Mouse (Mus musculus) heart, adult 2 months (tissue): ENCODE data around the gene Agpat3. TPM values are rescaled to one million over a fixed set of nuclear protein-coding genes. Genes with fewer than 3 reads are reported as not detected.

Source experiments
- DNase-seq, 2 experiments: peaks; one replicate each; pipeline ENCODE4 v3.0.0; 2021
- H3K27ac ChIP-seq: fragments of 200-600 bp; 2 replicates; pipeline ENCODE4 v1.8.1; 2022
- H3K27me3 ChIP-seq: fragments of 200-500 bp; 2 replicates; pipeline ENCODE4 v1.6.1; 2012; ENCODE audit warnings: mild to moderate bottlenecking, low read length, inconsistent platforms, mixed read lengths; ENCODE audit not compliant: control insufficient read depth, insufficient read depth
- H3K36me3 ChIP-seq: fragments of 200-500 bp; 2 replicates; pipeline ENCODE4 v1.6.1; 2012; ENCODE audit warnings: low read length, inconsistent platforms; ENCODE audit not compliant: control insufficient read depth, insufficient read depth
- H3K4me1 ChIP-seq: fragments of 200-500 bp; 2 replicates; pipeline ENCODE4 v1.6.1; 2011; ENCODE audit warnings: low read length; ENCODE audit not compliant: control insufficient read depth, insufficient read depth
- H3K4me3 ChIP-seq: fragments of 200-600 bp; 2 replicates; pipeline ENCODE4 v1.8.1; 2022
- H3K79me2 ChIP-seq: fragments of 200-500 bp; replicated peaks from 2 replicates; pipeline ENCODE4 v1.6.1; 2012; ENCODE audit warnings: mild to moderate bottlenecking, inconsistent platforms, low read length, moderate library complexity, mixed read lengths; ENCODE audit not compliant: control insufficient read depth, insufficient read depth
- H3K9ac ChIP-seq: fragments of 200-500 bp; 2 replicates; pipeline ENCODE4 v1.6.1; 2012; ENCODE audit warnings: low read depth, mild to moderate bottlenecking, control low read depth, inconsistent platforms, low read length, mixed read lengths
- CTCF ChIP-seq: fragments of 200-600 bp; IDR thresholded peaks from 2 replicates; pipeline ENCODE4 v1.8.1; 2022; ENCODE audit warnings: antibody characterized with exemption, mild to moderate bottlenecking, moderate library complexity
- EP300 ChIP-seq: fragments of 200-500 bp; IDR thresholded peaks from 2 replicates; pipeline ENCODE4 v1.6.1; 2011; ENCODE audit warnings: low read depth, low read length, control low read depth; ENCODE audit not compliant: insufficient read depth
- POLR2A ChIP-seq: fragments of 200-500 bp; IDR thresholded peaks from 2 replicates; pipeline ENCODE4 v1.6.1; 2011; ENCODE audit warnings: mild to moderate bottlenecking, low read depth, low read length, control low read depth; ENCODE audit not compliant: insufficient read depth
- WGBS: fragments of 180-500 bp; shearing (Covaris S2); methylation state at CpG from one replicate; pipeline ENCODE4 v1.1.7; 2018; 5-methylcytosine and 5-hydroxymethylcytosine counted together
- intact Hi-C: fragments of 180-260 bp; cut with DNase I; formaldehyde crosslinking; loops from one replicate; pipeline ENCODE4 v1.15.1; 2025
- polyA plus RNA-seq: library from polyadenylated mRNA; depleted of rRNA; stranded (reverse); fragments of >200 nt; gene quantifications from 2 replicates; pipeline ENCODE4 v1.2.3, GENCODE M21; 2012
- total RNA-seq, 2 experiments: library from RNA; stranded (reverse); gene quantifications; 2 replicates each; pipeline ENCODE4 v1.2.3; 2021

The Agpat3 gene
- total and polyA plus RNA-seq, 3 experiments, result 209 to 286 (median 232) TPM

GRCm38 (mm10) chr10:78279210-78279609, 73.1 kb downstream of the Agpat3 start:
- Histone ChIP-seq H3K27me3 (no peaks in the 10 kb centered on the region), H3K4me3 (no peak overlapping the region), H3K27ac (no peak overlapping the region), H3K9ac (no peak overlapping the region), H3K79me2 (no peaks in the 10 kb centered on the region), H3K36me3 (no peaks in the 10 kb centered on the region), H3K4me1 (no peaks in the 10 kb centered on the region)
- DNase-seq, result peak; percentile 45 to 55
- TF ChIP-seq POLR2A (no peak), CTCF (peak; percentile 95), EP300 (no peak)
- intact Hi-C loops, result loop anchor here (1.0 to 2.0 kb wide), 5 partner anchors 18 to 117 kb away; no protein-coding TSS in a partner anchor
- 55% methylated on average over 8 of the region's 8 CpGs for WGBS

DNA sequence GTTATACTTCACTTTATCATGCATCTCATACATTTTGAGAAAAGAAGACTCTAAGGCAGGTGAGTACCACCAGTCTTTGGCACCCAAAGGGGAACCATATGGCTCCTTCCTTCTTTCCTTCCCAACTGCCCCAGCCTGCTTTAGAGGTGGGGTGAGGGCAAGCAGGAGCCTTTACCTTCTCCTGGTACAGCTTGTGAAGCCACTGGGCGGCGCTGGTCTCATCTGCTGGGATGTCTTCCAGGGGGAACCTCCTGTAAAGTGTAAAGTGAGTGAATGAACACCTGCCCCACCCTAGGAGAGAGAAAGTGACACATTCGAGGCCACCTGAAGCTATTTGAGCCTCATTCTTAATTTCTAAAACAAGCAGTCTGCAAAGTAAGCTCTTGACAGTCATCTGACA, 74.5 kb downstream of the Agpat3 start:
- no peak overlapping the region for H3K27ac ChIP-seq
- H3K79me2 ChIP-seq, result no peaks in the 10 kb centered on the region
- H3K4me3 ChIP-seq, result no peak overlapping the region
- no peaks in the 10 kb centered on the region for H3K4me1 ChIP-seq
- no peak overlapping the region for H3K9ac ChIP-seq
- TF ChIP-seq EP300 (no peak), POLR2A (no peak), CTCF (no peak)
- 77% methylated on average over 3 of the region's 3 CpGs for WGBS
- intact Hi-C loops, result loop anchor here (2.0 kb wide), 3 partner anchors 19 to 73 kb away; no protein-coding TSS in a partner anchor
- no peaks in the 10 kb centered on the region for H3K36me3 ChIP-seq
- no peak for DNase-seq
- H3K27me3 ChIP-seq, result no peaks in the 10 kb centered on the region

DNA sequence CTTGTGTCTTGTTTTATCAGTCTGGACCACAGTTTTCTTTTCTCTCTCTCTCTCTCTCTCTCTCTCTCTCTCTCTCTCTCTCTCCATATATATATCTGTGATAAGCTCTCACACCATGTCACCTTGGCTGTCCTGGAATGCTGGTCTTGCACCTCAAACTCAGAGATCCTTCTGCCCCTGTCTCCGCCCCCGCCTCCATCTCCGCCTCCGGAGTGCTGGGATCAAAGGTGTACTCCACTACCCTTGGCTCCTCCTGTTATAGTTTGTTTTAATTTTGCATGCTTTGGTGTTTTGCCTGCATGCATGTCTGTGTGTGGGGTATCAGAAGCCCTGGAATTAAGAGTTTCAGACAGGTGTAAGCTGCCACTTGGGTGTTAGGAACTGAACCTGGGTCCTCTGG, 76.0 kb downstream of the Agpat3 start:
- no peaks in the 10 kb centered on the region for H3K36me3 ChIP-seq
- 95% methylated on average over 4 of the region's 4 CpGs for WGBS
- DNase-seq, result no peak
- no peak for TF ChIP-seq POLR2A
- TF ChIP-seq EP300, result no peak
- TF ChIP-seq CTCF, result no peak
- no peak overlapping the region for H3K9ac ChIP-seq
- H3K27me3 ChIP-seq, result no peaks in the 10 kb centered on the region
- no peaks in the 10 kb centered on the region for H3K79me2 ChIP-seq
- H3K27ac ChIP-seq, result no peak overlapping the region
- peaks cover 1% of the 10 kb centered on the region; the same call in 1 of the 2 replicates for H3K4me1 ChIP-seq
- H3K4me3 ChIP-seq, result no peak overlapping the region
- intact Hi-C loops, result no loop called here

DNA sequence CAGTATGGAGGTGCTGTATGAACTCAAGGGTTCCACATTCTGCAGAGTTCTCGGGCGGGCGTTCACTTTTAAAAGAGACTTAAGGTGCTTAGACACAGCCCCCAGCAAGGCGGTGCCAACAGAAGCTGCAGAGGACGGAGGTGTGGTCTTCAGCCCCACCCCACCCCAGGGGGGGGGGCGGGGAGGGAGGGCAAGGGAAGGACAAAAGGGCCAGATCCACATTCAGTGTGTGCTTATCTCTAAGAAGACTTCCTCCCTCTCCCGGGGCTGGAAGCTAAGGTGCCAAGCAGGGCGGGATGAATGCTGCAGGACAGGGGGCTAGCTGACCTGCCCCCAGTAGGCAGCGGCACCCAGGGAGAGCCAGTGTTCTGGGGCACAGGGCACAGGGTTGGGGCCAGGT, 79.4 kb downstream of the Agpat3 start:
- no peak for TF ChIP-seq EP300
- no peak for TF ChIP-seq CTCF
- TF ChIP-seq POLR2A, result no peak
- H3K27me3 ChIP-seq, result no peaks in the 10 kb centered on the region
- H3K4me3 ChIP-seq, result no peak overlapping the region
- no peaks in the 10 kb centered on the region for H3K36me3 ChIP-seq
- H3K27ac ChIP-seq, result no peak overlapping the region
- intact Hi-C loops, result no loop called here
- H3K9ac ChIP-seq, result no peak overlapping the region
- WGBS, result 33% methylated on average over 9 of the region's 9 CpGs
- peak; percentile 42 to 44 for DNase-seq
- H3K79me2 ChIP-seq, result no peaks in the 10 kb centered on the region
- peaks cover 1% of the 10 kb centered on the region; the same call in 1 of the 2 replicates for H3K4me1 ChIP-seq

GRCm38 (mm10) chr10:78265881-78266280, 86.4 kb downstream of the Agpat3 start:
- no peaks in the 10 kb centered on the region for H3K4me1 ChIP-seq
- 54% methylated on average over 3 of the region's 3 CpGs for WGBS
- H3K36me3 ChIP-seq, result no peaks in the 10 kb centered on the region
- intact Hi-C loops, result no loop called here
- TF ChIP-seq CTCF (peak; percentile 27; the same call in 1 of the 2 replicates), POLR2A (no peak)
- no peak for DNase-seq
- no peak overlapping the region for H3K27ac ChIP-seq
- H3K9ac ChIP-seq, result no peak overlapping the region
- no peak overlapping the region for H3K4me3 ChIP-seq
- H3K27me3 ChIP-seq, result no peaks in the 10 kb centered on the region
- no peaks in the 10 kb centered on the region for H3K79me2 ChIP-seq

- H3K9ac ChIP-seq, result no peak overlapping the region
- H3K27ac ChIP-seq, result no peak overlapping the region
- peaks cover 2% of the 10 kb centered on the region; the same call in 1 of the 2 replicates for H3K4me1 ChIP-seq
- 59% methylated on average over 3 of the region's 3 CpGs for WGBS
- no peaks in the 10 kb centered on the region for H3K79me2 ChIP-seq
- DNase-seq, result no peak
- intact Hi-C loops, result no loop called here
- no peaks in the 10 kb centered on the region for H3K36me3 ChIP-seq
- TF ChIP-seq EP300 (no peak), CTCF (no peak), POLR2A (no peak)
- H3K27me3 ChIP-seq, result no peaks in the 10 kb centered on the region
- H3K4me3 ChIP-seq, result no peak overlapping the region
These were observed 87.6 kb downstream of the Agpat3 start for GRCm38 (mm10) chr10:78264735-78265134.
